ENCODE assay signal across 8 mouse cellular contexts in the genomic region with DNA sequence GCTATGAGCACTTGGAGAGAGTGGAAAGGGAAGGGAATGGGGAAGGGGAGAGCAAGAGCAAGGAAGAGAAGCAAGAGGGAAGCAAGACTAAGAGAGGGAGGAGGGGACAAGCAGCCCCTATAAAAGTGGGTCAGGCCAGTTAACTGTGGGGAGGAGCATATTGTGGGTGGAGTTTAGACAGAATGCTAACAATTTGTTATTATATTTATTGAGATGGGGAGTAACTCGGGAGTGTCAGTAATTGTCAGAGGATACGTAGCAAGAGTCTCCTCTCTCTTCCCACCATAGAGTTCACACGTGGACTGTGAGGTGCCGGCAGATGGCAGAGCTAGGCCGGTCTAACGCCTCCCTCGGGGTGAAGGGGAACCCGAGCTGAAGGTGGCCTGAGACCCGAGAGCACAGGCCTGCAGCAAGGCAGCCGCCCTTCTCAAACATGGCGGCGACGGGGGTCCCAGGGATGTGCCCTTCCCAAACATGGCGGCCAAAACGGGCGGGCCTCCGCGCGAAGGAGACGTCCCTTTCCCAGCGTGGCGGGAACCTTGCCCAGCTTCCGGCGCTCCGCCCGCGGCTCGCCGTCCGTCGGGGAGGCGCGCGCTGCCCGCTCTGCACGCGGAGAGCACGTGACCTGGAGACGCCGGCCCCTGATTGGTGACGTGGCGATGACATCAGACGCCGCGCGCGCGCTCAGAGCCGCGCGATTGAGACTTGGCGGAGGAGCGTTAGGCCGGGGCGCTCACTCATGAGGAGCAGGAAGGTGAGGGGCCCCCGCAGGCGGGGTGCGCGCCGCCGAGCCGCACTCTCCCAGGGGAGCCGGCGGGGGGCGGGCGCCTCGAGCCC. TPM values are rescaled to one million over a fixed set of nuclear protein-coding genes. Genes with fewer than 3 reads are reported as not detected.
DNase-seq lines count a peak whose midpoint lies in the region; ATAC-seq and TF ChIP-seq lines count a peak whose summit lies in the region.

A gene (plus strand): TSS at position 669 of the 837 bp plus-strand sequence.

- H3K27me3 ChIP-seq in embryonic facial prominence, embryonic 15.5 days, result peaks cover 9% of the 10 kb centered on the region; the same call in 1 of the 2 replicates
- H3K27me3 ChIP-seq in limb, embryonic 14.5 days (ENCODE audit: control insufficient read depth, insufficient read depth, low read length), result no peaks in the 10 kb centered on the region
- H3K27me3 ChIP-seq in midbrain, postnatal 0 days (ENCODE audit: insufficient read depth, low read length), result 0 out of 2 replicates have a peak, but pooled peaks cover 3% of the 10 kb centered on the region

- 2% methylated on average over 67 of the region's 67 CpGs for WGBS in bone marrow, adult 2 months
- 1% methylated on average over 67 of the region's 67 CpGs for WGBS in embryonic facial prominence, embryonic 15.5 days
- 2% methylated on average over 40 of the region's 67 CpGs for WGBS in limb, embryonic 14.5 days
- WGBS in midbrain, postnatal 0 days, result 2% methylated on average over 57 of the region's 67 CpGs

- peak; percentile 96 for DNase-seq in 416B (ENCODE audit: low read depth)
- DNase-seq in heart, adult 8-10 months (ENCODE audit: low spot score), result peak; percentile 95
- DNase-seq in kidney, adult 9 months, result peak; percentile 98
- peak; percentile 96 for DNase-seq in limb, embryonic 14.5 days (ENCODE audit: low spot score)
- DNase-seq in midbrain, postnatal 0 days (ENCODE audit: low spot score), result peak; percentile 98
- peak; percentile 88 to 92 for DNase-seq in spleen, postnatal 14 days (ENCODE audit: low spot score in 2 of 2)

- peak; percentile 97 for ATAC-seq in embryonic facial prominence, embryonic 15.5 days (ENCODE audit: insufficient number of reproducible peaks, low FRiP score, low TSS enrichment, low read depth)
- ATAC-seq in limb, embryonic 14.5 days (ENCODE audit: low FRiP score, low read depth), result peak; percentile 96
- peak; percentile 95 for ATAC-seq in midbrain, postnatal 0 days (ENCODE audit: low FRiP score)

- peaks cover 28% of the 10 kb centered on the region for H3K36me3 ChIP-seq in embryonic facial prominence, embryonic 15.5 days
- peaks cover 19% of the 10 kb centered on the region for H3K36me3 ChIP-seq in limb, embryonic 14.5 days (ENCODE audit: control insufficient read depth, insufficient read depth, low read length)
- H3K36me3 ChIP-seq in midbrain, postnatal 0 days (ENCODE audit: insufficient read depth, low read length), result peaks cover 16% of the 10 kb centered on the region

- H3K27ac ChIP-seq in bone marrow, adult 2 months (ENCODE audit: control insufficient read depth, insufficient read depth, low read depth, low read length, poor library complexity), result peak within 1 kb of the TSS; percentile 88
- H3K27ac ChIP-seq in embryonic facial prominence, embryonic 15.5 days (replicated peaks), result peak within 1 kb of the TSS; percentile 88
- peak within 1 kb of the TSS; percentile 86 for H3K27ac ChIP-seq in limb, embryonic 14.5 days (replicated peaks; ENCODE audit: low read depth, low read length)
- peak within 1 kb of the TSS; percentile 73 for H3K27ac ChIP-seq in midbrain, postnatal 0 days (ENCODE audit: low read depth, low read length)

- TF ChIP-seq POLR2A in bone marrow, adult 2 months (IDR thresholded peaks at IDR 0.05; ENCODE audit: borderline replicate concordance, control insufficient read depth, low read depth, low read length), result no peak; the same call in 1 of the 2 replicates
- TF ChIP-seq POLR2A in limb, embryonic 14.5 days (IDR thresholded peaks at IDR 0.05; ENCODE audit: borderline replicate concordance, extremely low read depth, insufficient read depth, insufficient read length), result no peak

- peak; percentile 20; the same call in 1 of the 2 replicates for TF ChIP-seq CTCF in bone marrow, adult 2 months (IDR thresholded peaks at IDR 0.05; ENCODE audit: control insufficient read depth, insufficient read depth, low read length)
- peak; percentile 34; the same call in 1 of the 2 replicates for TF ChIP-seq CTCF in midbrain, postnatal 0 days (IDR thresholded peaks at IDR 0.05)

- no peaks in the 10 kb centered on the region for H3K9me3 ChIP-seq in embryonic facial prominence, embryonic 15.5 days (replicated peaks)
- no peaks in the 10 kb centered on the region for H3K9me3 ChIP-seq in limb, embryonic 14.5 days (ENCODE audit: control insufficient read depth, low read length)
- no peaks in the 10 kb centered on the region for H3K9me3 ChIP-seq in midbrain, postnatal 0 days (ENCODE audit: low read length)

- H3K4me1 ChIP-seq in bone marrow, adult 2 months (ENCODE audit: control insufficient read depth, insufficient read depth, low read length), result no peaks in the 10 kb centered on the region; the same call in 1 of the 2 replicates
- H3K4me1 ChIP-seq in embryonic facial prominence, embryonic 15.5 days, result peaks cover 19% of the 10 kb centered on the region
- H3K4me1 ChIP-seq in limb, embryonic 14.5 days (ENCODE audit: control insufficient read depth, insufficient read depth, low read length), result peaks cover 11% of the 10 kb centered on the region
- H3K4me1 ChIP-seq in midbrain, postnatal 0 days (ENCODE audit: insufficient read depth, low read length), result peaks cover 4% of the 10 kb centered on the region; the same call in 1 of the 2 replicates

- peak within 1 kb of the TSS; percentile 99 for H3K4me3 ChIP-seq in bone marrow, adult 2 months (replicated peaks; ENCODE audit: control insufficient read depth, low read depth, low read length)
- peak within 1 kb of the TSS; percentile 75 for H3K4me3 ChIP-seq in embryonic facial prominence, embryonic 15.5 days (replicated peaks)
- peak within 1 kb of the TSS; percentile 65 for H3K4me3 ChIP-seq in limb, embryonic 14.5 days (replicated peaks; ENCODE audit: low read length)
- peak within 1 kb of the TSS; percentile 51 for H3K4me3 ChIP-seq in midbrain, postnatal 0 days (ENCODE audit: low read depth, low read length)

- peak within 1 kb of the TSS; percentile 76 for H3K9ac ChIP-seq in embryonic facial prominence, embryonic 15.5 days
- peak within 1 kb of the TSS; percentile 86 for H3K9ac ChIP-seq in limb, embryonic 14.5 days (ENCODE audit: low read depth, low read length, severe bottlenecking)
- peak within 1 kb of the TSS; percentile 69 for H3K9ac ChIP-seq in midbrain, postnatal 0 days (replicated peaks; ENCODE audit: low read length, poor library complexity, severe bottlenecking)

- H3K4me2 ChIP-seq in embryonic facial prominence, embryonic 15.5 days (replicated peaks), result peak within 1 kb of the TSS; percentile 67
- H3K4me2 ChIP-seq in limb, embryonic 14.5 days (replicated peaks; ENCODE audit: low read depth, low read length, severe bottlenecking), result peak within 1 kb of the TSS; percentile 86
- peak within 1 kb of the TSS; percentile 61 for H3K4me2 ChIP-seq in midbrain, postnatal 0 days (ENCODE audit: low read depth, low read length, poor library complexity, severe bottlenecking)

RNA-seq across cellular contexts. Expression of the gene that starts here (rescaled TPM):
- 60.4 and 78.7 TPM in 2 replicates for polyA plus RNA-seq in bone marrow, adult 2 months (2011; ENCODE audit: insufficient read depth, insufficient read length, low replicate concordance, missing spikeins)
- polyA plus RNA-seq in embryonic facial prominence, embryonic 15.5 days (2015; fragmentation: Nextera tagmentation; extraction: Ambion mirVana), result 74.7 and 79.0 TPM in 2 replicates
- 10 to 100 TPM; 13.1 to 19.2 (median 14.2) TPM for total RNA-seq in heart, adult 8-10 months (2022)
- 43.5 and 44.4 TPM in 2 replicates for polyA plus RNA-seq in limb, embryonic 14.5 days (2012; rRNA removed)
- 70.8 and 71.6 TPM in 2 replicates for polyA plus RNA-seq in limb, embryonic 14.5 days (2014; fragmentation: Nextera tagmentation; extraction: Ambion mirVana)
- total RNA-seq in midbrain, postnatal 0 days (2014; rRNA removed), result 31.3 and 38.4 TPM in 2 replicates
- polyA plus RNA-seq in midbrain, postnatal 0 days (2015; fragmentation: Nextera tagmentation; extraction: Ambion mirVana), result 46.1 and 50.4 TPM in 2 replicates

Comparison
In these comparisons a context has a peak if more than half of its experiments do, and no peak if none do; other contexts are left out.
1. Peak in every context shown above with its lines: DNase-seq, ATAC-seq, H3K4me3 ChIP-seq and H3K27ac ChIP-seq.